Mouse (Mus musculus): ENCODE data around the gene Adarb1.
"Not testable (repeated sequence)": the region's sequence is repeated elsewhere in the genome, so short reads cannot be mapped to it uniquely, and the experiment has no call there.

Adarb1 gene

DNA sequence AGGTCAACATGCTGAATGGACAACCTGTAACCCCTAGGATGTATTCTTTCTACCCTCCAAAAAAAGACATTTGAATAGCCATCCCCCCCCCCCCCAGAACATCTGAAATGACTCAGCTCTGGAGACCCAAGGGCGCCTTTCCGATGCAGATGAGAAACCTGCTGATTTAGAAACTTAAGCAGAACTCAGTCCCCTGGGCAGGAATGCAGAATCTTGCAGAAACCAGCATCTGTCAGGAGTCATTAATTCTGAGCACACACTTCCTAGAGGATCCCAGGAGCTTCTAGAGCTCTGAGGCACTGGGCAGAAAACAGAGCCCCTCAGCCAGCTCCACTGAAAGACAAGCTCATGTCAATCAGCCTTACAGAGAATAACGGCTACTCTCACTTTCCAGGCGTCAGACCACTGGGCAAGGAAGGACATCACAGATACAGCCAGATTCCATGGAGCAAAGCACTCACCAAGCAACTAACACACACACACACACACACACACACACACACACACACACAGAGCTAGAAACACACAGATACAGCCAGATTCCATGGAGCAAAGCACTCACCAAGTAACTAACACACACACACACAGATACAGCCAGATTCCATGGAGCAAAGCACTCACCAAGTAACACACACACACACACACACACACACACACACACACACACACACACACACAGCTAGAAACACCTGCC lies 113.1 kb downstream of the Adarb1 start:
- no peak for DNase-seq

- DNase-seq, result no peak
Observed at GRCm38 (mm10) chr10:77304362-77304761, 113.7 kb downstream of the Adarb1 start.

GRCm38 (mm10) chr10:77300934-77301297 lies 117.2 kb downstream of the Adarb1 start:
- no peak for DNase-seq

DNA sequence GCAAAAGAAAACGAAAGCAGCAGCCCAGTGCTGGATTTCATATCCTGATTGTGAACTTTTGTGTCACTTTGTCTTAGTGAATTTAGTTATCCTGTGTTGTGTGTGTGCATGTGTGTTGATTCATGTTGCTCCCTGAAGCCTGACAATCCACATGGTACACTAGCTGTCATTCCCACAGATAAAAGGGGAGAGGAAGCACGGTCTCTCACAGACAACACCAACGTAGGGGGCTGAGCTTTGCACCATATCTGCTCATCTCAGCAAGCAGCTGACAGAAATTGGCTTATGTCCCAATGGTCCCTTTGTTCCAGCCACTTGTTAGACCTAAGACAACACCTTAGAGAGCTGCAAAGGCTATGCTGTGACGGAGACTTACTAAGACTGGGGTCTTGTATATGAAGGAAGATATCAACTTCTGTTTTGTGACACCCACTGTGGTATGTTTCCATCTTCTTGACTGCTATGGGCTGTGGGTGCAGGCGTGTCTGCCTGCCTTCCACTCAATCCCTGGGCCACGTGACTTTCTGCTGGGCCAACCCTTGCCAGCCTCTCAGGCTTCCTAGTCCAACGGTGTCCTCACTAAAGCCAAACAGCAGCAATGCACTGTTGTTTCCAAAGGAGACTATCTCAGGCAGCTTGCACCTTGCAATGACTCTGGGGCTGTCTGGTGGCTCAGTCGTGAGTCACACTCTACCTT lies 117.7 kb downstream of the Adarb1 start:
- no peak for DNase-seq

DNA sequence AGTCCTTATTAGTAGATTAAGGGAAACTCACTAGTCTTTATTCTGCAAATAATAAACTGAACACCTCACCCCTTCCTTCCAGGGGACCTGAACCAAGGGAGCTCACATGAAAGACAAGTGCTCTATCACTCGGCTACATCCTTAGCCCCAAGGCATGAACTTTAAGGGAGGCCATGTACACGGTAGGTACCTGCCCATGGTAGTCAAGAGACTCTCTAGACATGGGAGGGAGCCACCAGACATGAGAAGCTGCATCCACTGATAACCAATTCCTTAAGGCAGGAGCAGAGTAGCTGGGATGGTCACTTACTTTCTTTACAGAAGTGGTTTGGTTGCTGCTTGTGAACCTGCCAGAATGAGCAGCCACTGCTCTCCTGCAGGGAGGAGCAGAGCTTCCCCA lies 118.9 kb downstream of the Adarb1 start:
- DNase-seq, result no peak

GRCm38 (mm10) chr10:77298621-77299020 lies 119.4 kb downstream of the Adarb1 start:
- DNase-seq, result no peak

DNA sequence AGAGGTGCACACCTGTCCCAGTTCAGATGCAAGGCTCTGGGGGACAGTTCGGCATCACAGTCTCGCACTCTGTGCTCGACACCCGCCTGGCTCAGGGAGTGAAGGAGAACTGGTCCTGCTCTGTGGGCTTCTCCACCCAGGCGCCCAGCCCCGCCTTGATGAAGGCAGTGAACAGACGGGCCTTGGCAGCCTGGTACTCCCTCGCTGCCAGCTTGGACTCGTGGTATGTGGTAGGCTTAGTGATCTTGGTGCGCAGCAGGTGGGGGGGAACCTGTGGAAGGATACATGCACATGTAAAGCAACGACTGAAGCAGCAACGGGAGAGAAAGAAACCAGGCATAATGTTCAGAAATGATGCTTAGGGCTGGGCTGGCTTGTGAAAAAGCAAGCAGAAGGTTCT lies 123.4 kb downstream of the Adarb1 start:
- no peak for DNase-seq

DNA sequence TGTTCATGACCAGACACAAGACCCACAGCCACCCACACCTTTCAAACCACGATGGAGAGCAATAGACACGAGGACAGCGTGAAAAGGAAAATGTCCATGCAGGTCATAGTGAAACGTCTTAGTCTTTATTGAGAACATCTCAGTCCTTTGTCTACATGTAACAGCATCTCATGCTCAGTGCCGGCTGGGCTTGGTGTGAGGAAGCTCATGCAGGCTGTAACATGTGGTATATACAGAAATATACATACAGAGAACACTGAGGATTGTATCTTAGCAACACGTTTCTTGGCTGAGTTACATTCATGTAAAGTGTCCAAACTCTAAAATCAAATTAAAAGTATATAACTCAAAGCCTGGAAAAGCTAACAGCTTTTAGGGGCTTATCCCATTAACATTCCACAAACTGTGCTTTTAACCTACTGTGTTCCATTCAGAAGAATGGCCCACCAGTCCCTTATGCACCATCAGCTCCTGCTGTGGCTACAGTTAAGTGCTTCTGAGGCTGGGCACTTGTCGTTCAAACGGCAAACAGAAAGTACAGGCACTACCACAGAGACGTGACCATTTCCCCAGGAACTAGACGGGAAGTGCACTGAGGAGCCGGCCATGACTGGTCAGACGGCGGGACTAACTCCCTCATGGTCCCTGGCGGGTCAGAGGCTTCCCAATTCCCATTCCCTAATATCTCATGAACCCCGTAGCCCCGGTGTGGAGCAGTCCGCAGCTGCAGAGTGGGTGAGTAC lies 127.3 kb downstream of the Adarb1 start:
- DNase-seq, result no peak

GRCm38 (mm10) chr10:77289559-77289958 lies 128.5 kb downstream of the Adarb1 start:
- no peak for DNase-seq

- no peak for DNase-seq
Observed at GRCm38 (mm10) chr10:77288639-77289195, 129.4 kb downstream of the Adarb1 start.

DNA sequence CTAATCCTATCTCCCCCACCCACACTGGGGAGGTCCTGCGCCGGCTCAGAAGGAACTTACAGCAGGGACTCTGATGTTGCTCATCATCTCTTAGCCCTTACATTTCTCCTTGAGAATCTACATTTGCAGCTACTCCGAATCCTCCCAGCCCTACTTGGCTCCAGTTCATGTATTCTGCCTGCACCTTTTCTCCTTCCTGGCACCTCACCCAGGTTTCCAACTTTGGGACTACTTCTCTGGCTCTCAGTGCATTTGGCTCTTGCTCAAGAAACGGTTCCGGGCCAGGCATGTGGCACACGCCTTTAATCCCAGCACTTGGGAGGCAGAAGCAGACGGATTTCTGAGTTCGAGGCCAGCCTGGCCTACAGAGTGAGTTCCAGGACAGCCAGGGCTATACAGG lies 130.4 kb downstream of the Adarb1 start:
- DNase-seq, result no peak

DNA sequence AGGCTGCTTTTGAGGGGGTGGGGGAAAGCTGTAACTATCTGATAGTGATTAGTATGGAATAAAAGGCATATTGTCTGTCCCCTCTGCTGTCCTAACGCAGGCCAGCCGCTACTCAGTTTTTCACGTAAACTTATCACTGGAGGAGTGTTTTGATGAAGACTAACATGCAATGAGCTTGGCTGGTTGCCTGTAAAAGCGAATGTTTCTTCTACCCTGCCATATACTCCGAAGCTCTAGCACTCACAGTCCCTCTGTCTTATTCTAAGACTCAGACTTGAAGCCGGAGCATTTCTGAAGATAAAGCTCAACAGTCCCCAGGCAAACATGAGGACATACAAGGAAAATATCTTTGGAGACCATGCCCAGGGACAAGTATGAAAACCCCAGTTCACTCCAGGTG lies 133.2 kb downstream of the Adarb1 start:
- no peak for DNase-seq

- peak; percentile 84 for DNase-seq
Observed at GRCm38 (mm10) chr10:77282822-77283221, 135.2 kb downstream of the Adarb1 start.

DNA sequence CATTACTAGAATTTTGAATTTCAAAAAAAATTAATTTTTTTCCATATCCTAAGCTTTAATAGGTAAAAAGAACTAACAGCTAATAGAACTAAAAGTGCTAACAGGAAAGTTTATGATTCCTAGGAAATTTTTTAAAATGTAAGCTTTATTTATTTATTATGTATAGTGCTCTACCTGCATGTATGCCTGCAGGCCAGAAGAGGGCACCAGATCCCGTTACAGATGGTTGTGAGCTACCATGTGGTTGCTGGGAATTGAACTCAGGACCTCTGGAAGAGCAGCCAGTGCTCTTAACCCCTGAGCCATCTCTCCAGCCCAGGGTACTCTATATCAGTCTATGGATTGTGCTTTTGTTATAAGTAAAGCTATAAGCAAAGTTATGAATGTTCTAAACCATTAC lies 136.0 kb downstream of the Adarb1 start:
- not testable (repeated sequence) for DNase-seq

DNA sequence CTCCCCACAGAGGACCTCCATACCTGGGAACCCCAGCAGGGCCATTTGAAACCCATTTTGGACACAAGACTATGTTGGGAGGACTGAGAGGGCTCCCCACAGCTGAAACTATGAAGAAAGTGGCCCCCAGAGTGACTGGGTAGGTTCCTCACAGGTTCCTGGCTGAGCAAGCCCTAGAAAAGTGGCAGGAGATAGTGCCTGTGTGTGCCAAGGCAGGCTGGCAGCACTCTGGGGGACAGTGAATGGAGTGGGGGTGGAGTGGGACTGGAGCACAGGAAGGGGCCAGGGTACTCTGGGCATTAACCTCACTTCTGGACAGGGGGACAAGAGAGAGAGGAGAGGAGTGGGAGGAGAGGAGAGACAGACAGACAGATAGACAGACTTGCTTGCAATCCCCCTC lies 144.3 kb downstream of the Adarb1 start:
- no peak for DNase-seq

DNA sequence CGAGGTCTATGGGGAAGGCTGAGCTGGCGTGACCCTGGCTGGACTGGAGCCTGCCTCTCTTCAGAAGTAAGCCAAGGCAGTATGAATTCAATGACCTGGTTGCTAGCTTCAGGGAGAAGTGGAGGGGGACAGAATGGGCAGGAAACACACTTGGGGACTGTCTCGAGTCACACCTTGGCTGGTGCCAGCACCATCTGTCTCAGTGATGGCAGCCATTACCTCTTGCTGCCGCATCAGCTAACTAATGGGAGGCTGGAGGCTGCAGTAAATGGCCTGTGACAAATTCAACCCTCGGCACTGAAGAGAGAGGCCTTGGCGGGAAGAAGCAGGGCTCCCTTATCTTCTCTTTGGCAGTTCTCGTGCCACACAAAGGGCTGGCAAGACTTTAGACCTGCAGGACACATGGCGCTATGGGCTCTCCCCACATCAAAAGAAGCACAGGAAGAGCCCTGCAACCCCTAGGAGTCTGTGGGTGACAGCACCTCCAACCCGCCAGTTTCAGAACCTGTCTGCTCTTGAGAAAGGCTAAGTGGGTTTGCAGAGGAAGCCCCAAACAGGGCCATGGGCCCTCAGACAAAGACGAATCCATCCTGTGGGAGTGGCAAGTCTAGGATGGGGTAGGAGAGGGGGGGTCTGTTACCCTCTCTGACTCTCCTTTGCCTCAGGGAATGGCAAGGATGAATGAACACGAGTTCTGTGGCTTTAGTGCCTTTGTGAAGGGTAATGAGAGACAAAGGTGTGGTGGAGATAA lies 144.9 kb downstream of the Adarb1 start:
- DNase-seq, result no peak

DNA sequence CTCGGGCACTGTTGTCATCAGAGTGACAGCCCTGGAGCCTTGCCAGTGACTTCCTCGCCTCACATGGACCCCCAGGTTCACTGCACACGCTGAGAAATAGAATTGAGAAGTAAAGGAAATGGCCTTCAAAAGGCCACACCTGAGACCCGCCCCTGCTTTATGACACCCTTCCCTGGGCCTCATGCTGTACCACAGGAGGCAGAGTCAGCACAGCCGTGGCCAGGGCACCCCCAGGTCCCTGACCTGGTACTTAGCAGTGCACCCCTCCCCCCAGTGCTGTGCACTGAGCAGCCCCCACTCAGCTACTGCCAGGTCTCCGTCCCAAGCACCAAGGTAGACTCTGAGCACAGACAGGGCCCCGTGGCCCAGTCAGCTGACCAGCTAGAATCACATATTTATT lies 148.9 kb downstream of the Adarb1 start:
- no peak for DNase-seq

GRCm38 (mm10) chr10:77267027-77267426 lies 151.0 kb downstream of the Adarb1 start:
- no peak for DNase-seq

- no peak for DNase-seq
Observed at GRCm38 (mm10) chr10:77266281-77266680, 151.8 kb downstream of the Adarb1 start.

DNA sequence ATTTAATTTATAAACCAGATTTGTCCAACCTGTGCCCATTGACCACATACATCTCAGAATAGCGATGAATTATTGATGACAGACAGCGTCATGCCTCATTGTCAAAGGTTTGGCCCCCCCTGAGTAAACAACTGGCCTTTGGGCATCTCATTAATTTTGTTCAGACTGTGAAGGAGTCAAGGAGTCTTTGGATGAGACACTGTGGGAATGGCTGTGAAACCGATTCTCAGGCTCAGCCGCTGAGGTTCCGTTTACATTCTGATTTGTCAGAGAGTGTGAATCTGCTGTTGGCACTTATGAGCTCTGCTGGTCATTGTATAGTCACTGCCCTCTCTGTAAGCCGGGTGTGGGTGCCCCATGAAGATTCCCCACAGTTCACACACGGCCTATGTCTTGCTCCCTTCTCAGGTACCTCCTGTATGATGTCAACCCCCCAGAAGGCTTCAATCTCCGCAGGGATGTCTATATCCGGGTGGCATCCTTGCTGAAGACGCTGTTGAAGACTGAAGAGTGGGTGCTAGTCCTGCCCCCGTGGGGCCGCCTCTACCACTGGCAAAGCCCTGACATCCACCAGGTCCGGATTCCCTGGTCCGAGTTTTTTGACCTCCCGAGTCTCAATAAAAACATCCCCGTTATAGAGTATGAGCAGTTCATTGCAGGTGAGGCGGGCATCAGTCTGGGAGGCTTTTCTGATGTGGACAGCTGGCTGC lies 157.7 kb downstream of the Adarb1 start:
- no peak for DNase-seq

DNA sequence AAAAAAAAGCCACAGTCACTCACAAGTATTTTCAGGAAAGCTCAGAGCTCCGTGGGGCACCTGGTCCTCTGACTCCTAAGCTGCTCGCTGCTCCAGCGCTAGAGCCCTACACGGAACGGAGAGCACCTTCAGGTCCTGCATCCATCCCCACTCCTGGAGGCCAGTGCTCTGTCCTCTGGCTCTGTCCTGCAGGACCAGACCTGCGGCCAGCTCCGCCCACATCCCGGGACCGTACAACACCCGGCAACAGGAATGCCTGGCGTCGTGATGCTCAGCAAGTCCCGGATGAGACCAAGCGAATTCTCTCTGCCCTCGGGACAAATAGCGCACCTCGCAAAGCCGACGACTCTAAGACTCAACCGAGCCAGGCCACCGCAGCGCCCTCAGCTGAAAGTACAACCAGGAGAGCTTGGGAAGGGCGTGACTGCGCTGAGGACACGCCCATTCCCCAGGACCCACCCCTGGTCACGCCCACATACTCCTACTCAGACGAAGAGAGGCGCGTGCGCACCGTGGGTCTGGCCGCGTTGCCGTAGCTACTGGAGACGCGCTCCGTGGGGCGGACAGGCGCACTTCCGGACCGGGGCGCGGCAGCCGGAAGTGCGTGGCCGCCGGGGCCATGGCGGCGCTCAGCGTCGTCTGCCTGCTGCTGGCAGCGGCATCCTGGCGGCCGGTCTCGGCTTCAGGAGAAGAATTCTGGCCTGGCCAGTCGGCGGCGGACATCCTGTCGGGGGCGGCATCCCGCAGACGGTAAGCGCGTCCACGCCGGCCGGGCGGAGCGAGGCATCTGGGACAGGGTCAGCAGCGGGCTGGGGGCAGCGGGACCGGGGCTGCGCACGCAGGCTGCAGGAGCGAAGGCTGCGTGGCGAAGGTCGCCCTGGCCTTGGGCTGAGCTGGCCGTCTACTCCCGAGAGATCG lies 159.1 kb downstream of the Adarb1 start, which contains the start of gene Pofut2:
TSS of gene Pofut2 (plus strand) at position 515 of the 918 bp plus-strand sequence.
- DNase-seq, result peak; percentile 100

All from embryo, embryonic 11 days (tissue).